Mouse (Mus musculus): ENCODE measurements around the gene Ppp1r12c. TPM values are rescaled to one million over a fixed set of nuclear protein-coding genes. Genes with fewer than 3 reads are reported as not detected.

Ppp1r12c gene
- polyA plus RNA-seq, 1 experiment from 2014 or later = 33.6 TPM

DNA sequence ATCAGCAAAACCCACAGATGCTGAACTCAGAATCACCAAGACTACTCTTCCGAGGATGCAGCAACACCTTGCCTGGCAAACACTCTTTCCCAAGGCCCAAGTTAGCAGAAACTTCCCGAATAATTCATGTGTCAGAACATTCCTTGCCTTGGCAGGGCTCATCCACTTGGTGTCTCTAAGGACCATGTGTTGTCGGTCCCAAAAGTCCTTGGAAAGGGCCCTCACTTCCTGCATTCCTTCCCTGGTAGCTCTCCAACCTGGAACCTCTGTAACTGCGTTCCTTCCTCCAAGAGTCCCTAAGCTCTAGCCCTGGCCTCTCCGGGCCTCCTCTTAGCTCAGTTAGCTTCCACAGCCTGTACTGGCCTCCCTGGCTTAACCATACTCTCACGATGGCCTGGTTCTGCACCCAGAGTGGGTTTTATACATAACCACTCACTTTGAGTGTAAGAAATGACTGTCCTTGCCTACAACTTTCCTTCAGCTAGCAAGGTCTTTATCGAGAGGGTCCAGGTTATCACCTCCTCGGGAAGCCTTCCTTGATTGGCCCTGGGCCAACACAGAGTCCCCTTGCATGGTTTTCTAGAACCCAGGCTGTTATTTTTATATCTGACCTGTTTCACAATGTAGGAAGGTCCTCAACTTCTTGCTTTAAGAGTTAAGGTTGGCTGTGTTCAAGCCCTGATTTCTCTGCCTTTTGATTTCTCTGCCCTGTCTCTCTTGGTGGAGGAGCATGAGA is 10.2 kb upstream of the Ppp1r12c start:
- Histone ChIP-seq H3K4me1 (replicated peaks; ENCODE audit: control insufficient read depth, insufficient read depth, low read length) (0 out of 2 replicates have a peak, but pooled peaks cover 4% of the 10 kb centered on the region), H3K4me3 (ENCODE audit: low read depth, low read length) (no peak overlapping the region), H3K36me3 (ENCODE audit: control insufficient read depth, insufficient read depth) (no peaks in the 10 kb centered on the region), H3K27ac (ENCODE audit: low read depth, low read length) (no peak overlapping the region), H3K9me3 (ENCODE audit: control insufficient read depth) (no peaks in the 10 kb centered on the region), H3K9ac (ENCODE audit: low read depth, low read length) (no peak overlapping the region), H3K27me3 (replicated peaks; ENCODE audit: control insufficient read depth, insufficient read depth, low read length) (no peaks in the 10 kb centered on the region), H3K4me2 (replicated peaks; ENCODE audit: low read depth) (no peak overlapping the region)
- TF ChIP-seq CTCF (IDR thresholded peaks at IDR 0.05; ENCODE audit: low read depth) = no peak
- WGBS = 74% methylated on average over 8 of the region's 8 CpGs
- no peak for ATAC-seq

DNA sequence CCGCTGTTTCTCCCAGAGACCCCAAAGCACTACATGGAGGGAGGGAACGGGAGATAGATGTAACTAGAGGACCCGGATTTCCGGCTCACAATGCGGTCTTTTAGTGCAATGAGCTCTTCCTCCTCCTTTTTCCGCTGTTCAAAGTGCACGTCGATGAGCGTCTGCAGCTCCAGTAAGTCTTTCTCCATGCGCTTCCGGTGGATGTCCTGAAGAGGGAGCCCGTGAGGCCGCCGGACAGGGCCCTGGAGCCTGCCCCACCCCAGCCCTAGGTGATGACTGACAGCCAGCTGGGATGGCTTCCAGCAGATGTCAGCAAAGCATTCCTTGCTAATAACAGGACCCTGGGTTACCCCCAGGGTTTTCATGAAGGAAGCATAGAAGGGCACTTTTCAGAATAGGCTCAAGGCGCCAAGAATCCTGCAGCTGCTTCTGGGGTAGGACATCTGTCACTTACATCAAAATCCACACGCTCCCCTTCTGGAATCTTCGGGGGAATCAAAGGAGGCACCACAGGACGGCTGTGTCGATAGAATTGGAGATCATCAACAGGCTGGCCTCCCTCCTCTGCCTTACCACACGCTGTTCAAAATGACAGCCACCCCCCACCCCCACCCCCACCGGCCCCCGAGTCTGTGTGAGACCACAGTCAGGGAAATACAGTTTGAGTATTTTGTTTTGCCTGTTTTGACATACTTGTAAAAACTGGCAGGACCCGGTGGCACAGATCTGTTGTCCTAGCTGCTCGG is 8.6 kb upstream of the Ppp1r12c start:
- peak; percentile 96 for TF ChIP-seq CTCF (IDR thresholded peaks at IDR 0.05; ENCODE audit: low read depth)
- ATAC-seq = peak; percentile 91
- H3K9ac ChIP-seq (ENCODE audit: low read depth, low read length) = no peak overlapping the region
- H3K27ac ChIP-seq (ENCODE audit: low read depth, low read length) = no peak overlapping the region
- 20% methylated on average over 24 of the region's 24 CpGs for WGBS
- H3K4me2 ChIP-seq (replicated peaks; ENCODE audit: low read depth) = peak overlapping the region; percentile 57
- no peaks in the 10 kb centered on the region for H3K36me3 ChIP-seq (ENCODE audit: control insufficient read depth, insufficient read depth)
- 0 out of 2 replicates have a peak, but pooled peaks cover 4% of the 10 kb centered on the region for H3K4me1 ChIP-seq (replicated peaks; ENCODE audit: control insufficient read depth, insufficient read depth, low read length)
- H3K4me3 ChIP-seq (ENCODE audit: low read depth, low read length) = peak overlapping the region; percentile 14; the same call in 1 of the 2 replicates
- H3K9me3 ChIP-seq (ENCODE audit: control insufficient read depth) = no peaks in the 10 kb centered on the region
- H3K27me3 ChIP-seq (replicated peaks; ENCODE audit: control insufficient read depth, insufficient read depth, low read length) = no peaks in the 10 kb centered on the region

DNA sequence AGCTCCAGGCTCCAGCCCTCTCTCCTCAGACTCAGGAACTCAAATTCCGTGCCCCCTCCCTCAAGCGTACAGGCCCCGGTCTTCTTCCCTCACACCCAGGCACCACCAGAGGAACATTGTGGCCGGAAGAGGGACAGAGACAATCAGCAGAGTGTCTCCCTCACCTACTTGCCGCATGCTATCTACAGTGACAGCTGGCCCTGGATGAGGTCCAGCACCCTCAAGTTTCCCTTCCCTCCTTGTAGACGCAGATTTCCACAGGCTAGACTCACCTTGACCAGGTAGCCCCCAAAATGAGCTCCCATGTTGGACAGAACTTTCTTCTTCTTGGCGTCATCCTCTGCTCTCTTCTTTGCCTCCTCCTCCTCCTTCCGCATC is 7.2 kb upstream of the Ppp1r12c start:
- no peak overlapping the region for H3K4me3 ChIP-seq (ENCODE audit: low read depth, low read length)
- H3K27me3 ChIP-seq (replicated peaks; ENCODE audit: control insufficient read depth, insufficient read depth, low read length) = no peaks in the 10 kb centered on the region
- H3K4me1 ChIP-seq (replicated peaks; ENCODE audit: control insufficient read depth, insufficient read depth, low read length) = 0 out of 2 replicates have a peak, but pooled peaks cover 4% of the 10 kb centered on the region
- no peak overlapping the region for H3K27ac ChIP-seq (ENCODE audit: low read depth, low read length)
- no peak overlapping the region for H3K4me2 ChIP-seq (replicated peaks; ENCODE audit: low read depth)
- no peak for ATAC-seq
- WGBS = 94% methylated on average over 8 of the region's 8 CpGs
- TF ChIP-seq CTCF (IDR thresholded peaks at IDR 0.05; ENCODE audit: low read depth) = no peak
- no peaks in the 10 kb centered on the region for H3K9me3 ChIP-seq (ENCODE audit: control insufficient read depth)
- H3K36me3 ChIP-seq (ENCODE audit: control insufficient read depth, insufficient read depth) = no peaks in the 10 kb centered on the region
- no peak overlapping the region for H3K9ac ChIP-seq (ENCODE audit: low read depth, low read length)

GRCm38 (mm10) chr7:4508062-4508738 is 6.7 kb upstream of the Ppp1r12c start:
- WGBS = 85% methylated on average over 32 of the region's 32 CpGs
- no peaks in the 10 kb centered on the region for H3K27me3 ChIP-seq (replicated peaks; ENCODE audit: control insufficient read depth, insufficient read depth, low read length)
- H3K9me3 ChIP-seq (ENCODE audit: control insufficient read depth) = no peaks in the 10 kb centered on the region
- H3K4me3 ChIP-seq (ENCODE audit: low read depth, low read length) = no peak overlapping the region
- H3K9ac ChIP-seq (ENCODE audit: low read depth, low read length) = no peak overlapping the region
- H3K4me1 ChIP-seq (replicated peaks; ENCODE audit: control insufficient read depth, insufficient read depth, low read length) = 0 out of 2 replicates have a peak, but pooled peaks cover 4% of the 10 kb centered on the region
- no peak overlapping the region for H3K4me2 ChIP-seq (replicated peaks; ENCODE audit: low read depth)
- ATAC-seq = no peak
- H3K36me3 ChIP-seq (ENCODE audit: control insufficient read depth, insufficient read depth) = no peaks in the 10 kb centered on the region
- TF ChIP-seq CTCF (IDR thresholded peaks at IDR 0.05; ENCODE audit: low read depth) = peak; percentile 55
- H3K27ac ChIP-seq (ENCODE audit: low read depth, low read length) = no peak overlapping the region

DNA sequence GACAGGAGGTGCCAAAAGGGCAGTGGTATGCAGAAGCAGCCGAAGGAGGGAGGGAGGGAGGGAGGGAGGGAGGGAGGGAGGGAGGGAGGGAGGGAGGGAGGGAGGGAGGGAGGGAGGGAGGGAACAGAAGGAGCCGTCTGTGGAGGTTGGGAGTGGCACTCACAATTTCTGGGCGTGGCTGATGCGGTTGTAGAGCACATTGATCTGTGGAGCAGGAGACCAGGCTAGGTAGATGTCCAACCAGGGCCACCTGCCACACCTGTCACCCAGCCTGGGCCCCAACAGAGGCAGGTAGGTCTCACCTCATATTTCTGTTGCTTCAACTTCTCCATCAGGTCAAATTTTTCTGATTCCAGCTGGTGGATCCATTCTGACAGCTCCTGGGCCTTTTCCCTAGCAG is 5.7 kb upstream of the Ppp1r12c start:
- 28% methylated on average over 4 of the region's 4 CpGs for WGBS
- no peak overlapping the region for H3K27ac ChIP-seq (ENCODE audit: low read depth, low read length)
- no peak overlapping the region for H3K9ac ChIP-seq (ENCODE audit: low read depth, low read length)
- no peak for TF ChIP-seq CTCF (IDR thresholded peaks at IDR 0.05; ENCODE audit: low read depth)
- no peaks in the 10 kb centered on the region for H3K27me3 ChIP-seq (replicated peaks; ENCODE audit: control insufficient read depth, insufficient read depth, low read length)
- H3K4me1 ChIP-seq (replicated peaks; ENCODE audit: control insufficient read depth, insufficient read depth, low read length) = 0 out of 2 replicates have a peak, but pooled peaks cover 4% of the 10 kb centered on the region
- no peak overlapping the region for H3K4me3 ChIP-seq (ENCODE audit: low read depth, low read length)
- no peaks in the 10 kb centered on the region for H3K36me3 ChIP-seq (ENCODE audit: control insufficient read depth, insufficient read depth)
- H3K9me3 ChIP-seq (ENCODE audit: control insufficient read depth) = no peaks in the 10 kb centered on the region
- ATAC-seq = no peak
- no peak overlapping the region for H3K4me2 ChIP-seq (replicated peaks; ENCODE audit: low read depth)
